Mouse (Mus musculus): Measurements from ENCODE around the gene Tmem132c.

GRCm38 (mm10) chr5:127499151-127499827 is 257.7 kb downstream of the Tmem132c start:
- TF ChIP-seq MAX (IDR thresholded peaks at IDR 0.05) = no peak
- TF ChIP-seq MYOG (IDR thresholded peaks at IDR 0.05; ENCODE audit: control insufficient read depth, extremely low read depth, insufficient read length) = no peak
- TF ChIP-seq FOSL1 (IDR thresholded peaks at IDR 0.05; ENCODE audit: insufficient read depth, low read length, poor library complexity, severe bottlenecking) = no peak
- TF ChIP-seq CTCF (IDR thresholded peaks at IDR 0.05; ENCODE audit: control insufficient read depth, insufficient read depth, insufficient read length) = no peak
- no peak for TF ChIP-seq MYOD1 (IDR thresholded peaks at IDR 0.05; ENCODE audit: control insufficient read depth, insufficient read length, low read depth)
